Mouse (Mus musculus) activated CD4-positive, CD25-positive, alpha-beta regulatory T cell, adult 4 months (primary cell): ENCODE results near the gene Plppr2. TPM values are rescaled to one million over a fixed set of nuclear protein-coding genes. Genes with fewer than 3 reads are reported as not detected.

Source experiments
- ATAC-seq: one replicate; pipeline ENCODE4 v1.8.0; 2017
- polyA plus RNA-seq, 2 experiments: library from polyadenylated mRNA; unstranded; fragments of 100-300 nt; shearing (Covaris generic); gene quantifications; one replicate each; pipeline ENCODE4 v1.2.1; 2017

The Plppr2 gene
- polyA plus RNA-seq, 2 experiments from 2014 or later = 0.17 to 0.36 TPM

DNA sequence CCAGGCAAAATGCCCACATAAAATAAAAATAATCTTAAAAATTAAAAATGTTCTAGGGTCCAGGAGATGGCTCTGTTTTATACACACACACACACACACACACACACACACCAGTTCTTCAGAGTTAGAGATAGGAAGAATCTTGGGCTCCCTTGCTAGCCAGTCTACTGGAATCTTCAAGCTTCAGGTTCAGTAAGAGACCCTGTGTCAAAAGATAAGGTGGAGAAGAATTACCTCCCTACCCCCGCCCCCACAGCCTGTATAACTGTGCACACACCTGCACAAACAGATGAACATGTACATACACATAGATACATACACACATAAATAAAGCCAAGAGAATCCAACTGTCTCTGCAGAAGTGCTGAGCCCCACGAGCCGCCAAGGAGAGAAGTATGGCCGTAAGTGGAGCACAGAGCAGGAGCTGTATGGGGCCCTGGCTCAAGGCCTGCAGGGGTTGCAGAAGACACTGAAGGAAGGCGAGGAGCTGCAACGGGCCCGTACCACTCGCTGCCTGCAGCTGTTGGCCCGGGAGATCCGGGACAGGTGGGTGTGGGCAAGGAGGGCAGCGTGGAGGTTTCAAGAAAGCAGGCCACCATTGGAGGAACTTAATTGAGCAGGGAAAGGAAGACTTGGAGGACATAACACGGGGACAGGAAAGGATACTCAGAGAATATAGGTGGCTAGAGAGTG, 4.2 kb upstream of the Plppr2 start:
- no peak for ATAC-seq

DNA sequence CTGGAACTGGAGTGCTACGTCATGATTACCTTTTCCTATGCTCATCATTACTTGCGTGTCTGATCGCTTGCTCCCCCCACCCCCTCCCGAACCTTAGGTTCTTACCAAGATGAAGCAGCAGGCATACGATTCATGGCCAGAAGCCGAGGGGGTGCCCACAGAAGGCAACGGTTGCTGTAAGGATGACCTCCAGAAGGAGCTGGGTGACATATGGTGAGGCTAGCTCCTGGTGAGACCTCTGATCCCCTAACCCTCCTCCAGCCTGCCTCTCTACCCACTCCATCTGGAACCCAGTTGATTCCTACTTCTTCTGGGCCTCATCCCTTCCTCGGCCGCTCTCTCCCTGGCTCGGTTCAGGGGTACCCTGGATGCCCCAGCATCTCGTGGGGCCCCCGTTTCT, 2.8 kb upstream of the Plppr2 start:
- ATAC-seq = no peak

- no peak for ATAC-seq
Measured at GRCm38 (mm10) chr9:21935466-21936131, 1.2 kb upstream of the Plppr2 start.

DNA sequence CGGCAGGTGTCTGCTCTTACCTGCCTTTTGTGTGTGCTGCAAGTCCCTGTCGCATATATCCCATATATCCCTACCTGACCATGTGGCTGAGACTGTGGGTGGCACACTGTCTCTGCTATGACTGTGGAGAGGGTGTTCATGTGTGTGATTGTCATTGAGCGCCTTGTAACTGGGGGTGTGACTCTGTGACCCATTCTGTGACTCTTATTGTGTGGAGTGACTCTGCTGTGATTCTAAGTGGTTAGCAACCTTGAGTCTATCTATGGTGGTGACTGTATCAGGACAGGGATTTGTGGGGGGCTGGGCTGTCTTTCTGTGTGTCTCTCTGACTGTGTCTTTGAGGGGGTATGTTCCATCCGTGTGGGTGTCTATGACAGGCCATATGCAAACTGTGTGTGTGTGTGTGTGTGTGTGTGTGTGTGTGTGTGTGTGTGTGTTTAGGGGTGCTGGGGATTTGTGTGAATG, 910 bp downstream of the Plppr2 start:
- ATAC-seq = no peak

GRCm38 (mm10) chr9:21938234-21938855, 1.5 kb downstream of the Plppr2 start:
- no peak for ATAC-seq

DNA sequence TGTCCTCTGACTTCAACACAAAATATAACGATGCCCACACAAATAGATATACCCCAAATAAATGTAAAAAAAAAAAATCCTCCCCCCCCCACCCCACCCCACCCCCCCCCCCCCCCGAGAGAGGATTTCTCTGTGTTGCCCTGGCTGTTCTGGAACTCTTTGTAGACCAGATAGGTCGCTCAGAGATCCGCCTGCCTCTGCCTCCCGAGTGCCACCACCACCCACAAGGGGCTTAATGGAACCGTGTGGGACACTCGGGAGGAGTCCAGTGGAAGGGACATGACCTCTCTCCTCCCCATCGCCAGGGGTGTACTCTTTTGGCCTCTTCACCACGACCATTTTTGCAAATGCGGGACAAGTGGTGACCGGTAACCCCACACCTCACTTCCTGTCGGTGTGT, 6.2 kb downstream of the Plppr2 start:
- ATAC-seq = no peak

- no peak for ATAC-seq
Measured at GRCm38 (mm10) chr9:21943638-21944037, 6.8 kb downstream of the Plppr2 start.

DNA sequence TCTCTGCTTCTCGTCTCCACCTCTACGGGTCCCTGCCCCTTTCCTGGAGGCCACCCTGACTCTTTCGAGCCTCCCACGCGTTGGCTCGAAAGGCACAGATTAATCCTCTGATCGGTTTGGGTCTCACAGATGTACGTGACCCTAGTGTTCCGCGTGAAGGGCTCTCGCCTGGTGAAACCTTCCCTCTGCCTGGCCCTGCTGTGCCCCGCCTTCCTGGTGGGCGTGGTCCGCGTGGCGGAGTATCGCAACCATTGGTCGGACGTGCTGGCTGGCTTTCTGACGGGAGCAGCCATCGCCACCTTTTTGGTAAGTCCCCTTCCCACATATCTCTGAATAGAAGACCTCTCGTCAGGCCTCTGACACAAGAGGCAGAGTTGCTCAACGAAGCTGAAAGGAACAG, 7.4 kb downstream of the Plppr2 start:
- ATAC-seq = no peak

GRCm38 (mm10) chr9:21947540-21948130, 10.8 kb downstream of the Plppr2 start:
- no peak for ATAC-seq

DNA sequence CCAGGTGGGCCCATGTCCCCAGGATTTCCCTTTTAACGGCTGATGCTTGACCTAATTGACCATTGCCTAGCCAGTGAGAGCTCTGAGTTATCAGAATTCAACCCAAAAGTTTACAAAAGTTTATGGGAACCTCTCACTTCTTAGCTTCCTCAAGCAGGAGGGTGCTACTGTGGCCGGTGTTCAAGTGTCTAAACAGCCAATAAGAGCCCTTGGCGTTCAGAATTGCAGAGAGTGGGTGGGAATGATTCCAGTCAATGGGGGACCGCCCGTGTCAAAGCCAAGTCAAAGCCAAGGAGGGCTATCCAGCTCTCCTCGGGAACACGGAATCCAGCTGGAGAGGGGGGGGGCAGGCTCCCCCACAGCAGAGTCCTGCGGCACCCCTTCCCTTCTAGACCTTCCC, 11.3 kb downstream of the Plppr2 start:
- ATAC-seq = no peak

DNA sequence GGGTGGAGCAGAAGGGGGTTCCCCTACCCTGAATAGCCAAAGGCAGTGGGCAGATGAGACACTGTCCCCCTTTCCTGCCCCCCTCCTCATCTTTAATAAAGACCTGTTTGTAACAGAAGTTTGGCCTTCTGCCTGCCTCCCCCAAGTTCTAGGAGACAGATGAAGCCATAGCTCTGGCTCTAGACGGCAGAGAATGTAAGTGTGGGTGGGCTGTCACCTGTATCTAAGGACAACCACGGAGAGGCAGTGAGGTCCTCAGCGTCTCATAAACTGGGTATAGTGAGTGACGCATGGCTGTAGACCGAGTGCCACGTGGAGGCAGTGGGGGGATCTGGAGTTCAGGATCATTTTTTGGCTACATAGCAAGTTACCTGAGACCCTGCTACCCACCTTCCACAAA, 12.0 kb downstream of the Plppr2 start:
- ATAC-seq = no peak

GRCm38 (mm10) chr9:21950322-21950721, 13.5 kb downstream of the Plppr2 start:
- ATAC-seq = no peak

DNA sequence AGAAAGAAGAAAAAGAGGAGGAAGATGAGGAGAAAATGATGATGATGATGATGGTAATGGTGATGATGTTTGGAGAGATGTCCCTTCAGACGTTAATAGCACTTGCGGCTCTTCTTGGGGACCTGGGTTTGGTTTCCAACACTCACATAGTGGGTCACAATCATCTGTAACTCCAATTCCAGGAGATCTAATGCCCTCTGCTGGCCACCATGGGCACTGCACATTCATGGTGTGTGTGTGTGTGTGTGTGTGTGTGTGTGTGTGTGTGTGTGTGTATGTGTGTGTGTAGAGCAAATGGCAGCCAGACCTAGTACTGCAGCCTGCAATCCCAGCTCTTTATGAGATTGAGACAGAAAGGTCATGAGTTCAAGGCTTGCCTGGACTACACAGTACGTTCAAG, 15.1 kb downstream of the Plppr2 start:
- ATAC-seq = no peak

DNA sequence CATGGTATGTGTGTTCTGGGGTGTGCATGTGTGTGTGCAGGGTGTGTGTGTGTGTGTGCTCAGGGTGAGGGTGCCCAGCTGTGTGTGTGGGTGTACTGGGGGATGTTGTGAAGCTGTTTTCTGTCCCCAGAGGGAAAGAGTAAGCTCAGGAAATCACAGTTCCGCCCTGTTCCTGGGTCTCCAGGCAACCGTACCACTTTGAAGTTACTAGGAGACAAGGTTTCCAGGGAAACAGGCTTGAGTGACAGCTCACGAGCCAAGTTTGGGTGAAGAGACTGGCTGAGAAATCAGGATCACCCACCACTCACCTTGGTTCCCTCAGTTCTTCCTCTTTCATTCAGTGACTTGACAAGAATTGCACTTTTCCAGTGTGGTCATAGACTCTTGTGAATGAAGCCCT, 16.8 kb downstream of the Plppr2 start:
- ATAC-seq = no peak

GRCm38 (mm10) chr9:21954635-21955034, 17.8 kb downstream of the Plppr2 start:
- no peak for ATAC-seq

DNA sequence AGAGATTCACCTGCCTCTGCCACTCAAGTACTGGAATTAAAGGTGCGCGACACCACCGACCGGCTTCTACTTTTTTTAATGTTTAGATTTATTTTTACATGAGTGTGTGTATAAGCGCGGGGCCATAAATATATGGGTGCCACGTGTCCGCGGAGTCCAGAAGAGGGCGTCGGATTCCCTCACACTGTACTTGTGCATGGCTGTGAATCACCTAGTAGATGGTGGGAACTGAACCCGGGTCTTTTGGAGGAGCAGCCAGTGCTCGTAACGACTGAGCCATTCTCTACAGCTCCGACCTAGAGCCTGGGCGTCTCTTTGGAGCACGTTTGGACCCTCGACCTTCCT, 18.4 kb downstream of the Plppr2 start:
- peak; percentile 29 for ATAC-seq

DNA sequence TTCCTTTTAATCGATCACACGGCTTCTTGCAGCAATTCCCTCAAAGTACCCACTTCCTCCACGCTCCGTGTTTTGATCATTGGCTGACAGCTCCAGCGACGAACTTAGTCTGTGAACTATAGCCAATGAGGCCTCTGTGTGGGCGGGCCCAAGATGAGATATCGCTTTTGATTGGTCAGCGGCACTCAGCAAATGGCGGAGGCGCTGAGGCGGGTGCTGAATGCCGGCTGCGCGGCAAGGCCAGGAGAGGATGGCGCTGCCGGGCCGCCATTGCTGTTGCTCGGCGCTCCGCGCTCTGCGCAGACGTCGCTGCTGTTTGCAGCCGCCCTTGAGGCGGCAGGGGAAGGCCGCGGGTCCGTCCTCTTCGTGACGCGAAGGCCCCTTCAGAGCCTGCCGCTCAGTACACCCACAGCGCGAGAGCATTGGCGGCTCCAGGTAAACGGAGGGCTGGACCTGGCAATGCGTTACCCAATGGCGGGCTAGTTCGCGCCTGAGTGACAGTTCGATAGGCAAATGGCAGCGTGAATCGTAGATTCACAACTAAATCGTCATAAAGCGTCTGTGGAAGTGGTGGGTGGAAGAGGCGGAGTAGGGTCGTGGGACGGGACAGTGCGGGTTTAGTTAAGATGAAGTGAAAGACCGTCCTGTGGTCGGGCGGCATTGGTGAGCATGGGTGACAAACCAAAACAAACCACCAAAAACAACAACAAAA, 18.9 kb downstream of the Plppr2 start, which contains the start of gene Swsap1:
Gene Swsap1 (plus strand): TSS at position 186 of the 712 bp plus-strand sequence.
- peak; percentile 89 for ATAC-seq

GRCm38 (mm10) chr9:21958372-21958771, 21.5 kb downstream of the Plppr2 start:
- no peak for ATAC-seq

GRCm38 (mm10) chr9:21959244-21959643, 22.4 kb downstream of the Plppr2 start:
- ATAC-seq = no peak

DNA sequence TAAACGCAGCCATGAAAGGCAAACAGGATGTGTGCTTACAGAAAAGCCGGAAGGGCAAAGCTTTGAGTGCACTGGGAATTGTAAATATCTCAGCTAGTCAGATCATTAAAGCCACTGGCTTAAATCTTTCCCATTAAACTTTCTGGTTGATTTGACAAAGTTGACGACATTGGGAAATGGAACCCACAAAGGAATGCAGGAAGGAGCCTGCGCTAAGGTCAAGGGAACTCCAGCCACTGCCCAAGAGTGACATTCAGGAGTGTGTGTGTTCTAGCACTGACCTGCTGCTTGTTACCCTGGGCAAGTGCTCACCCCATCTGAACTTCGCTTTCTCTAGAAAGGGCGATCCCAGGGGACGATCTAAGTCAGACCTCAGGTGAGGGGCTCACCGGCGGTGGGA, 23.3 kb downstream of the Plppr2 start:
- no peak for ATAC-seq

GRCm38 (mm10) chr9:21960558-21961208, 23.9 kb downstream of the Plppr2 start:
- ATAC-seq = no peak

DNA sequence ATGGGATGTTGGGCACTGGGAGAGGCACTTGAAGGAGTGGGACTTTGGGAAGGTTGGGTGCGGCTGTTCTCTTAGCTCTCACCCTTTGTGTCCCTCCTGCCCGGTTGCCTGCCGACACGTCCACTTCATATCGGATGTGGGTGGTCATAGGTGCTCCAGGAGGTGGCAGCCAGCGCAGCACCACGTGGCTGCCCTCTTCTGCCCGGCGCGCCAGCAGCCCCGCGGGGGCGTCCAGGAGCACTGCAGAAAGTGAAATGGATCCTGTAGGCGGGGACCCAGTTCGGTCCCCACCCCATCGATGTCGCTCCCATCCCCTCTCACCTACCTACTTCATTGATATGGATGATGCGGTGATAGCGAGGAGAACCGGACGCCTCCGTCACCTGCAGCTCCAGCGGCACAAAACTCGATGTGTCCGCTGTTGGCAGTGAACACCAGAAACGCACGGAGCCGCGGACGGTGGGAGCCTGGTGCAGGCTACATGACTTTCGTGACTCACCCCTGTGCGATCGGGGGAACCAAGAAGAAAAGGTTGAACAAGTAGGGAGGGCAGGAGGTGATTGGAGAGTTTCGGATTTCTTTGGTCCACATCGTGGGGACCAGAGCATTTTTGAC, 24.6 kb downstream of the Plppr2 start:
- no peak for ATAC-seq
